In genomic region chr5:33922566-33922965, GRCm38 (mm10) we compare ENCODE assay signal across 21 mouse cellular contexts. TPM values are rescaled to one million over a fixed set of nuclear protein-coding genes. Genes with fewer than 3 reads are reported as not detected.
DNase-seq lines count a peak whose midpoint lies in the region; ATAC-seq and TF ChIP-seq lines count a peak whose summit lies in the region.
"Had no signal": no experiment of that assay in that cellular context is flagged by ENCODE, and none has a peak within 500 bp of the region (broad histone marks: within the 10 kb centered on the region; RNA-seq: fewer than 3 reads in every experiment).

No protein-coding gene starts in this region.

- WGBS in midbrain, embryonic 11.5 days: 42% methylated on average over 2 of the region's 2 CpGs
- WGBS in midbrain, postnatal 0 days: 49% methylated on average over 2 of the region's 2 CpGs
- 25% methylated on average over 2 of the region's 2 CpGs for WGBS in olfactory bulb, adult 2 months

- no peaks in the 10 kb centered on the region for H3K4me1 ChIP-seq in midbrain, embryonic 11.5 days (ENCODE audit: control insufficient read depth, insufficient read depth, low read length)
- H3K4me1 ChIP-seq in midbrain, postnatal 0 days (ENCODE audit: insufficient read depth, low read length): no peaks in the 10 kb centered on the region
- H3K4me1 ChIP-seq in olfactory bulb, adult 2 months (ENCODE audit: control insufficient read depth, insufficient read depth, low read length): peaks cover 11% of the 10 kb centered on the region
- H3K4me1 ChIP-seq: embryonic facial prominence, embryonic 12.5 days; embryonic facial prominence, embryonic 15.5 days; hindbrain, embryonic 12.5 days; hindbrain, embryonic 15.5 days had no signal

- no peak overlapping the region for H3K9ac ChIP-seq in midbrain, embryonic 11.5 days (ENCODE audit: low read length)
- no peak overlapping the region for H3K9ac ChIP-seq in midbrain, postnatal 0 days (replicated peaks; ENCODE audit: low read length, poor library complexity, severe bottlenecking)
- H3K9ac ChIP-seq: embryonic facial prominence, embryonic 12.5 days; embryonic facial prominence, embryonic 15.5 days; forebrain, postnatal 0 days; hindbrain, embryonic 12.5 days; hindbrain, embryonic 15.5 days had no signal

- peaks cover 11% of the 10 kb centered on the region for H3K36me3 ChIP-seq in midbrain, embryonic 11.5 days (ENCODE audit: control insufficient read depth, insufficient read depth, low read length)
- peaks cover 35% of the 10 kb centered on the region for H3K36me3 ChIP-seq in midbrain, postnatal 0 days (ENCODE audit: insufficient read depth, low read length)

- no peak for ATAC-seq in midbrain, embryonic 11.5 days (ENCODE audit: low FRiP score)
- no peak for ATAC-seq in midbrain, postnatal 0 days (ENCODE audit: low FRiP score)
- ATAC-seq: CD4-positive, CD25-positive, alpha-beta regulatory T cell, adult 4 months; forebrain, embryonic 14.5 days; forebrain, postnatal 0 days; intestine, postnatal 0 days; Patski had no signal

- DNase-seq in midbrain, embryonic 11.5 days (ENCODE audit: low spot score, missing footprints): peak; percentile 23
- DNase-seq in midbrain, postnatal 0 days (ENCODE audit: low spot score): no peak
- DNase-seq in ES-CJ7 (ENCODE audit: low read depth, low spot score) (peak; percentile 79), R1 (ENCODE audit: low read depth, low spot score) (peak; percentile 72)
- no peak for DNase-seq in layer of hippocampus, adult 11-12 months (ENCODE audit: low spot score)
- DNase-seq in thymus, adult 18-20 months: no peak
- DNase-seq in cerebellum, adult 9-10 months: no peak
- DNase-seq: adrenal gland, postnatal 10 days; adrenal gland, postnatal 36 days; forebrain, postnatal 0 days; gastrocnemius, postnatal 10 days had no signal

- H3K4me2 ChIP-seq in midbrain, embryonic 11.5 days: no peak overlapping the region
- H3K4me2 ChIP-seq in midbrain, postnatal 0 days (ENCODE audit: low read depth, low read length, poor library complexity, severe bottlenecking): no peak overlapping the region
- H3K4me2 ChIP-seq: embryonic facial prominence, embryonic 12.5 days; embryonic facial prominence, embryonic 15.5 days; heart, embryonic 11.5 days; hindbrain, embryonic 12.5 days; hindbrain, embryonic 15.5 days had no signal

- no peak for TF ChIP-seq CTCF in midbrain, postnatal 0 days (IDR thresholded peaks at IDR 0.05)
- no peak for TF ChIP-seq CTCF in olfactory bulb, adult 2 months (IDR thresholded peaks at IDR 0.05; ENCODE audit: insufficient read depth, low read depth, low read length)

- no peak overlapping the region for H3K4me3 ChIP-seq in midbrain, embryonic 11.5 days (ENCODE audit: low read depth, low read length)
- no peak overlapping the region for H3K4me3 ChIP-seq in midbrain, postnatal 0 days (ENCODE audit: low read depth, low read length)
- H3K4me3 ChIP-seq in olfactory bulb, adult 2 months (ENCODE audit: insufficient read depth, low read depth, low read length): no peak overlapping the region
- H3K4me3 ChIP-seq: embryonic facial prominence, embryonic 12.5 days; embryonic facial prominence, embryonic 15.5 days; hindbrain, embryonic 12.5 days; hindbrain, embryonic 15.5 days had no signal

- no peaks in the 10 kb centered on the region for H3K9me3 ChIP-seq in midbrain, embryonic 11.5 days (ENCODE audit: control insufficient read depth, low read length)
- no peaks in the 10 kb centered on the region for H3K9me3 ChIP-seq in midbrain, postnatal 0 days (ENCODE audit: low read length)
- H3K9me3 ChIP-seq: embryonic facial prominence, embryonic 12.5 days; embryonic facial prominence, embryonic 15.5 days; hindbrain, embryonic 12.5 days; hindbrain, embryonic 15.5 days had no signal

- no peaks in the 10 kb centered on the region for H3K27me3 ChIP-seq in midbrain, embryonic 11.5 days (ENCODE audit: control insufficient read depth, insufficient read depth, low read length)
- H3K27me3 ChIP-seq in midbrain, postnatal 0 days (ENCODE audit: insufficient read depth, low read length): no peaks in the 10 kb centered on the region
- H3K27me3 ChIP-seq: embryonic facial prominence, embryonic 12.5 days; embryonic facial prominence, embryonic 15.5 days; hindbrain, embryonic 12.5 days; hindbrain, embryonic 15.5 days; Patski had no signal

- no peak overlapping the region for H3K27ac ChIP-seq in midbrain, embryonic 11.5 days (ENCODE audit: low read depth, low read length)
- no peak overlapping the region for H3K27ac ChIP-seq in midbrain, postnatal 0 days (ENCODE audit: low read depth, low read length)
- peak overlapping the region; percentile 25; the same call in 1 of the 2 replicates for H3K27ac ChIP-seq in olfactory bulb, adult 2 months (ENCODE audit: insufficient read depth, low read depth, low read length)
- H3K27ac ChIP-seq: embryonic facial prominence, embryonic 12.5 days; embryonic facial prominence, embryonic 15.5 days; hindbrain, embryonic 12.5 days; hindbrain, embryonic 15.5 days had no signal

- no peak for TF ChIP-seq POLR2A in olfactory bulb, adult 2 months (IDR thresholded peaks at IDR 0.05; ENCODE audit: insufficient read depth, low read depth, low read length)

RNA-seq across cellular contexts. Expression of gene Nelfa, which starts 13.6 kb away (rescaled TPM):
- 57.3 and 63.9 TPM in 2 replicates for polyA plus RNA-seq in midbrain, embryonic 11.5 days (2014; fragmentation: Nextera tagmentation; extraction: Ambion mirVana)
- 26.1 and 29.6 TPM in 2 replicates for total RNA-seq in midbrain, postnatal 0 days (2014; rRNA removed)
- 32.5 and 34.9 TPM in 2 replicates for polyA plus RNA-seq in midbrain, postnatal 0 days (2015; fragmentation: Nextera tagmentation; extraction: Ambion mirVana)
- not detected in 2 replicates for polyA plus RNA-seq in olfactory bulb, adult 2 months (2012; ENCODE audit: insufficient read depth, insufficient read length, low replicate concordance, missing spikeins)

Comparison
In these comparisons a context has a peak if more than half of its experiments do, and no peak if none do; other contexts are left out.
1. DNase-seq: peak in midbrain, embryonic 11.5 days (single experiment), ES-CJ7 (single experiment) and R1 (single experiment); none in midbrain, postnatal 0 days (single experiment), layer of hippocampus, adult 11-12 months (single experiment), thymus, adult 18-20 months (0 of 2) and cerebellum, adult 9-10 months (single experiment).
2. RNA of gene Nelfa, which starts 13.6 kb away (polyA plus RNA-seq): 57.3 to 63.9 TPM in midbrain, embryonic 11.5 days and 32.5 to 34.9 TPM in midbrain, postnatal 0 days; not detected in olfactory bulb, adult 2 months; every median in the first group is over 10 times any median in the second.